In genomic region chr17:80229396-80229795, GRCm38 (mm10) we compare ENCODE assay signal across 1 mouse cellular context.
TF ChIP-seq lines count a peak whose summit lies in the region.

No protein-coding gene starts in this region.

TF ChIP-seq in CH12.LX, 34 proteins besides CTCF, POLR2A, EP300 and RAD21 (continued from another document):
- TF ChIP-seq HCFC1 (IDR thresholded peaks at IDR 0.05; ENCODE audit: low read depth, low read length) (no peak), NRF1 (IDR thresholded peaks at IDR 0.05; ENCODE audit: low read depth, low read length) (no peak), MEF2A (IDR thresholded peaks at IDR 0.05; ENCODE audit: borderline replicate concordance, low read depth, low read length) (no peak), BHLHE40 (IDR thresholded peaks at IDR 0.05; ENCODE audit: low read depth, low read length) (no peak)
